Mouse (Mus musculus) megakaryocyte progenitor cell, adult 5-6 weeks (primary cell): ENCODE measurements at regions not wholly inside any gene's neighbourhood (a gene's known extent, or its start where the extent isn't known, plus 50 kb on each side); places are given as distances from the start of the nearest gene placed in this dataset.

ENCODE experiments used
- ATAC-seq: replicated peaks from 2 replicates; pipeline ENCODE4 v1.8.0; 2016; ENCODE audit warnings: mild to moderate bottlenecking, moderate TSS enrichment, inconsistent platforms; ENCODE audit not compliant: poor library complexity

DNA sequence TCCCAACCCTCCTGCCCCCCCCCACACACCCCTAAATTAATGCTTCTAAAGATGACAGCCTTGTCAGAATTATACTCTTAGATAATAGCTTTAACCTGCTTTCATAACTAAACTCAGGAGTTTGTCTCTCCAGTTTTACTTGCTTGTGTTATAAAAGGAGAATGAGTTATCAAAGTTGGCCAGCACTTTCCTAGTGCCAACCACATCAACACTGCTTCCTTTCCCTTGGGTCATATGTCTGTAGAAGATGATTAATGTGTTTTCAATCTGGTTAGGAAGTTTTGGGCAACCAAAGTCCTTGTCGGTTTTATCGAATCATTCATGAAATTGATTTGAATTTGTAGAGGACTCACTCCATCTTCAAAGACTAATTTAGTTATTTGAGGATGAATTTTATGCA is 505.3 kb downstream of the Kctd12 start:
- no peak for ATAC-seq

DNA sequence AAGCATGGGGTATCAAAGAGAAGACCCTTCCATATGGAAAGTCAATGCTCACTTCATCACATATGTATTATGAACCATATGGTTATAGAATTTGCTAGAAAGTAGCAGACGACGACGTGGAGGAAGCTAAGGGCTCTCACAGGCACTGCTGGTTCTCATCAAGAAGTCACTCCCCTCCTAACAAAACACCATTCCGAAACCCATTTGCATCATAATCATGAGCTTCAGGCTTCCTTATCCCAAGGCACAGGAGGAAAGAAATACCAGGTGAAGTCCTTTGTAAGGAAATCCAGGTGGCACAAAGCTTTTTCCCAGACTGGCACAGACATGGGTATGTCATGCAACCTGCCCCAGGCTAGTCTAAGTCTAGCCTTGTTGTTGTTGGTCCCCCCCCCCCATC is 513.1 kb downstream of the Kctd12 start:
- no peak for ATAC-seq

DNA sequence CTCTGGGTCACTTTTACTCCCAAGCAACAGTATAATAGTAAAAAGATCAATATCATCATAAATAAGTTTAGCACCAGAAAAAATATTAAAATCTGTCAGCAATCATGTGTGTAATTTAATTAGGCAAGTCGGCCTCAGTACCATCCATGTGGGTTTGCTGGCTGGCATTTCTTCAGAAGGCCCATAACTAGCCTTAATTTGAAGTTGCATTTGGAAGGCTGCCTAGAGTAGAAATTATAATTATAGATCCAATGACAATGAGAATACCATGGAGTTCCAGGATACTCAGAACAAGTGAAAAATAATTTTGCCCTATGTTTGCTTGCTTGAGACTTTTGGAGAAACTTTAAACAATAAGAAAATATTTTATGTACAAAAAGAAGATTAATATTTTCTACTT is 521.4 kb downstream of the Kctd12 start:
- no peak for ATAC-seq

DNA sequence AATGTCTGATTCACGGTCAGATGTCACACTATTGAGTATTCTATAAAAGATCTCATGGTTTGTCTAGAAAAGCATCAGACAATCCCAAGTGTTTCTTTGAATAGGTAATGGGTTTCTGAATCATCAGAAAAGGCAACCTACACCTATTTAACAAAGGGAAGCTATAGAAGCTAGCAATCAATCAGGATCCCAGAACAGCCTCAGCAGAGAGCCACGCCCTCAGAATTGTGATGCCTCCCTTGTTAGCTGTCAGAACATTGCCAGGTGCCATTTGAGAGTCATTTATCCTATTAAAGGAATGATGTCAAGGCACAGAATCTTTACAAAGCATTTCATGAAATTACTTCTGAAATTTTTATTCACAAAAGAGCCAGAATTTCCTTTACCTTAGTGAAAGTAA is 542.7 kb downstream of the Kctd12 start:
- no peak for ATAC-seq

DNA sequence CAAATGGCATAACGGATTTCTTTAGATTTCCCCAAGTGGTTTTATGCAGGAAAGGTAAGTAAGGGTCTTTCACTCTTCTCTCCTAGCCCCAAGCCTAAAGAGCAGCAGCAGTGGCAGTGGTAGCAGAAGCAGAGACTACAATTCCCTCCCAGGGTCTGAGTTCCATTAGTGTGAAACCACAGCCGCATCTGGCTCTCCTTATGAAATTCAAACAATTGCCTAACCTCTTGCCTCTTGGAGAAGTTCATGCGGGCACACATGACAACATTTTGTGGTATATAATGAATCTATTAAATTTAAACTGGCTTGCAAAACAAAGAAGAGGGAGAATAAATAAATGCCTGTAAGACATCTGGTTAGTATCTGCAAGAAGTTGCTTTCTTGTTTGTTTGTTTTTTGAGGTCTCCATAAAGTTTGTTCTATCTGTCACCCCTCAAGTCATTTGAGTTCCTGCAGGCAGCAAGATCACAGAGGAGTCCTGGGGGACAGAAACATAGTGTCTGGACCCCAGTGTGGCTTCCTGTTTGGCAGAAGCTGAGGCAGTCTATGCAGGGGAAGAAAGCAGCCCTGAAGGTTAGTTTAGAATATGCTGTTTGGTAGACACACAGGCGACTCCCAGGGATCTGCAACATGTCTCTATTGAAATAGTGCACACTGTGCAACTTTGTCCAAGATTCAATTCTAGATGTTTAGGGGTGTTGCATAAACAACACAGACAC is 578.9 kb downstream of the Kctd12 start:
- ATAC-seq, result peak; percentile 95

DNA sequence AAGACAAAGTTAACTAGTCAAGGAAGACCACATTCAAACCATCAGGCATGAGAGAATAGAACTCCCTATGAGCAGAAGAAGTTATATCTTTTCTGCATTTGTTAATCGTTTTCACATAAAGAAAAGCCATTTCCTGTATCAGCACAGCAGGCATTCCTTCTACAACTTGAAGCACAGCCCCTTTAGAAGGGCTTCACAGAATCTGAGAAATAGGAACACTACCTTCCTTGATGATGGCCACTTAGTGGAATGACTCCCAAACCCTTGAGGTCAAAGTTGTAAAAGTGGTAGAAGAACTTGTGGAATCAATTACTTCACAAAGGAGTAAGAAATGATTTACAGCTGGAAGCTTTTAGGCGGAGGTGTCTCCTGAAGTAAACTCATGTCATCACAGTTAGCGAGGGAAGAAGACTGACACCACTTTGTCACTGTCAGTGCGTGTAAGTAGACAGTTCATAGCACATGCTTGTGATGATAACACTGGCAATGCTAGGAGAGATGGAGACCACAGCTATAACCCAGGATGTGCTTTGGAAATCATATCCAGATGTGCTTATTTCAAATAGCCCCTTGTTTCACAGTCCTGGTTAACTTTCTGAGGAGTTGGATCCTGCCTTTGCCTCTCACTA is 580.3 kb downstream of the Kctd12 start:
- no peak for ATAC-seq

DNA sequence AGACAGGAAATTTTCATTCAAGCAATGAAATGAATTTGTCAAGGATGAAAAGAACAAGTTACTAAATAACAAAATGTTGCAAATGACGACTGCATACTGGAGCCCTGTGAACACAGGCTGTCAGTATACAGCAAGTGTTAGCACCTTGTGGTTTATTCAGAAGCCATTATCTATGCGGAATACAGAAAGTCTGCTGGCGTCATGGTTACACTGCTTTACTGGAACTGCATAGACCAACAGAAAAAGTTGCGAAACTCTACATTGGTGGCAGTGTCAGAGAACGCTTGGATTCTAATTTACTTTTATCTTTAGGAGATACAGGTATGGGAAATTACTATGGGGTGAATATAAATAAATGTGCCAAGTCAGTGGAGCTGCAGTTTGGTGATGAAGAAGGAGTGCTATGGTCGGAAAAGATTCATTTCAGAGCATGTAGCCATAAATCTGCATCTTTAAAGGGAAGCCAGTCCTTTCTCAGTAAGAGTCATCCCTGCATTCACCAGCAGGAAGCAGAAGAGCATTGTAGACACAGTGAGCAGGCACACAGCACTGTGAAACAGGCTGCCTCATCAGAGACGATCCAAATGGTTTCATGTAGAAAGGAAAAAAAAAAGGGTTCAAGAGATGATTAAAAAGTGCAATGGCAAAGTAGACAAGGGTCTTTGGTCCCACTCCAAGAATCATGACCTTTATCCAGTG is 586.3 kb downstream of the Kctd12 start:
- peak; percentile 94 for ATAC-seq

DNA sequence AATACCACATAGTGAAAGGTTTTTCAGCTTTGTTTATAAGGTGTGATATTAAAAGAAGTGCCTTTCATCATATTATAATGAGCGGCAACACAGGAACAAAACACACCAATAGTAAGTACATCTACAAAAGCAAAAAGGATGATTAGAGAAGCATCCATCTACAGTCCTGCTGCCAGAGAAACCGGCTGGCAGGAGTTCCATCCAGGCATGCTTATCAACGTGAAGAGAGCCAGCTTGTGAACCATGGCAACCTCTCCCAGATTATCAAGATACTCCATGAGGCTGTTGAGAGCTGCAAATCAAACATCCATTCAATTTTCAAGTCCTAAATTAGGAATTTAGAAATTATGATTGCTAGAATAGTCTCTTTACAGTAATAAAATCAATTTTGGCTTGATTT is 590.1 kb downstream of the Kctd12 start:
- ATAC-seq, result no peak

DNA sequence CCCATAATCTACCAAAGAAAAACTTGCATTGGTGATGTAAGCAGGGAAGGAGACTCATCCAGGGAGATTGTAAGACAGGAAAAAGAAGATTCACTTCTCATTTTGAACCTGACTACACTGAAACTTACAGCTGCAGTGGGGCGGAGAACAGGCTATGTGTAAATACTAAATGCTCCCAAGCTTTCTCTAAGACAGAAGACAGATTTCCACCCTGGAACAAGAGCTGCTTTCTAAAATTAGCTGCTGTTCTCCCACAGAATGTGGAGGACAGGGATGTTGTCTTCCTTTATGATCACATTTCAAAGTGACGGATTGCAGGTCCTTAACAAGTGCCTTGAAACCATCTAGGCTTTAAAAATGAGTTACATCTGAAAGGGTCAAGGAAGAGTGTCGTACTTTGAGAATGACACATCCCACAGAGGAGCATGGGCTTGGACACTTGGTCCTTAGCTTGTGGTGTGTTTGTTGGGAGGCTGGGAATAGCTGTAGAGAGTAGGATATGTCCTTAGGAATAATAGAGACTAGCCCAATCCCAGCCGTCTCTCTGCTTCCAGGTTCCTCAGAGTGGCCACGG is 609.4 kb downstream of the Kctd12 start:
- ATAC-seq, result no peak

DNA sequence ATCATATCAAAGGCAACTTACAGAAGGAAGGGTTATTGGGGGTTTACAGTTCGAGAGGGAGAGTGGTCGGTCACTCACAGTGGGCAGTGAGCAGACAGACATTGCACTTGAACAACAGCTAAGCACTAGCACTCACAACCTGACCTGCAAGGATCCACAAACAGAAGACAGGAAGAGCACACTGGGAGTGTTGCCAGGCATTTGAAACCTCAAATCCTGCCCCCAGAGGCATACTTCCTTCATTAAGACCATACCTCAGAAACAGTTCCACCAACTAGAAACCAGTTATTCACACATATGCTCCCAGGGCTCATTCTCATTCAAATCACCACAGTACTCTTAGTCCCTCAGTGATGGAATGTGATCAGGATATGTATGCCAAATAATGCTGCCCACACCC is 620.8 kb downstream of the Kctd12 start:
- peak; percentile 86 for ATAC-seq

DNA sequence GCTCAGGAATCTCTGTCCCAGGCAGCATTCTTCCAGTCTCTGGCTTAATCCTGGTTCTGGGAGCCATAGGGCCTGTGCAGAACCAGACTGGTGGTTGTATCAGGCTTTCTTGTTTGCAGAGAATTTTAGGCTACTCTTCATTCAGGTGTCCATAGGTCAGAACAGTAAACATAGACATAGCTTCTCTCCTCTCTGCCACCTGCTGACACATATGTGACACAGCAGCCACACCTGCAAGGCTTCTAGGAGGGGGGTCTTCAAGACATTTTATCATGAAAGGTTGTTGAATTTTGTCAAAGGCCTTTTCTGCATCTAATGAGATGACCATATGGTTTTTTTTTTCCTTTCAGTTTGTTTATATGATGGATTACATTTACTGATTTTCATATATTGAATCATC is 599.7 kb downstream of the Lmo7 start:
- no peak for ATAC-seq

DNA sequence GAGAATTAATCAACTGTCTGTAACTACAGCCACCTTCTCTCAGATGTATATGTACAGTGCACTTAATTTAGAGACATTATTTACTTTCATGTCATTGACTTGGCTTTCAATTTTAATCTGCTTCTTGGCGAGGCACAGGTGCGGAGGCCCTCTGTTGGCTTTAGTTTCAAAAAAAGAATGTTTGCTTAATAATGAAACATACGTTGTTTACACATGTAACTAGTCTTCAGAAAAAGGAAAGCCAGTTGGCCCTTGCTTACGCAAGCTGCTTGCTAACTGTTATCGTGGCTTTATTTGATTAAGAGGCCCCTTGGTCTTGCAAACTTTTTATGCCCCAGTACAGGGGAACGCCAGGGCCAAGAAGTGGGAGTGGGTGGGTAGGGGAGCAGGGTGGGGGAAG is 576.6 kb downstream of the Lmo7 start:
- no peak for ATAC-seq

DNA sequence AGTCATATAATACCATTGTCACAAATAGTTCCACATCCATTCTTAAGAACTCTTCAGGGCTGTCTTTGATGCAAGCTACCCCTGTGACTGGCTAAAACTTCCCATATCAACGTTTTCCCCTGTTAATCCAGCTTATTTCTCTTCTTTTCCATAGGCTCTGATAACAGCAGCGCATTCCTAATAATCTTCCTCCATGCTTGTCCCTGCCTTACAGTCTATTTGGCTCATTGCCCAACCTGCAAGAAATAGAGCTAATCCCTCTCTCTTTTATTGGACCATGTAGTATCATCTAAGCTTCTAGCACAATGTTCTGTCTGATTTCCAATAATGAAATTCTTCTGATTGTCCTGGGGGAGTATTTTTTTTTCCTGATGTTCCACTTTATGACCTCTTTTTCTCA is 573.1 kb downstream of the Lmo7 start:
- ATAC-seq, result no peak

DNA sequence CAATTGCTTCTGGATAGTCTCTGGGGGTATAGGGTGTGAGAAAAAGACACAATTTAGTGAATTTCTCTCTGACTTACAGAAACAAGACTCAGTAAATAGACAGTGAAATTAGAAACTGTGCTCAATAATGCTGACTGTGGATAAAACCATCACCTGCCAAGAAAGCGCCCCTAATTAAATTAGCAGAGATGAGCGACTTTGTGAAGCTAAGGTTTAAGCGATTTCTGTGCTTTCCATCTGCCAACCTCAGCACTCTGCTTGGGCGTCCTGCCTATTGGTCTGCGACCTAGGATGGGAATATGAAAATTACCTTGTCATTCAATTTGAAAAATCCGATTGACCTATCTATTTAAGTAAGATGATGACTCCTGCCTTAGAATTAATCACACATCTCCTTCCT is 570.5 kb downstream of the Lmo7 start:
- no peak for ATAC-seq

DNA sequence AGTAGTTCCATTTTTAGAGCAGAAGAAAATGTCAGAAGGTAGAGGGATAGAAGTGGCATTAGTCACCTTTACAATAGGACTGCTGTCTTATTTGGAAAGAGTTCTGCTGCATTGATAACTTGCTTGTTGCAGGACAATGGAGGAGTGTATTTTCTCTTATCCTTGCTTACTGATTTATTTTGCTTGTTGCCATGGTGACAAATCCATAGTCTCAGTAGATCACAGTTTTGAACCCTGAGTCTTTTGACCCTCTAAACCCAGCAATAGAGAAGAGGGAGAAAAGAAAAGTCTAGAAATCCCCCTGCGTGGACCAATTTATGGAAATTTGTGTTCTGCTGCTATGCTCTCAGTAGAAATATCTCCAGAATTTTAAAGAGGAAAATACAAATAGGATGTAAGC is 561.6 kb downstream of the Lmo7 start:
- ATAC-seq, result no peak

DNA sequence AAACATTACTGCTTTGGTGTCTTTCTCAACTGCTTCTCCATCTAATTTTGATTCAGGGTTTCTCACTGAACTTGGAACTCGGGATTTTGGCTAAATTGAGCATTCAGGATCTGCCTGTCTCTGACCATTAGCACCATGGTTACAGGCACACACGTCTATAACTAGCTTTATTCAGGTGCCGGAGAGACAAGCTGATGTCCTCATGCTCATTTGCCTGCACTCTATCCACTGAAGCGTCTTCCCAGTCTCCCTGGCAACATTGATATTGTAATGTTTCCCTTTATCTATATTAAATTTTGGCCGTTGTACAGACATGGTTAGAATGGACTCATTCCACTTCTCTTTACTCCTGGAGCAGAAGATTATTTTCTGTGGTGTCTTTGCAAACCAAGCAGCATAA is 520.3 kb downstream of the Lmo7 start:
- no peak for ATAC-seq

DNA sequence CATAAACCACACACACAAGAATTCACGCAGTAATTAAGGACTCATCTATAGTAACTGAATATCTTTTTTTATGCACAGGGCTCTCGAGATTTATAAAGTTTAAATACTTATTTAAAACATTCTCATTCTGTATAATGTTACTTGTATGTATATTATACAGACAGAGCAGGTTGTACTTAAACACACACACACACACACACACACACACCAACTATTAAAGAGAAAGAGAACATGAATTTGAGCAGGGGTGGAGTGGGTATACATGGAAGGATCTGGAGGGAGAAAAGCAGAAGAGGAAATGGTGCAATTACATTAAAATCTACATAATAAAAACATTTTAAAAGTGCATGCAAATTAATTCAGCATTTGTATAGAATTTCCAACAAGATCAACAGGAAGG is 518.8 kb downstream of the Lmo7 start:
- no peak for ATAC-seq

DNA sequence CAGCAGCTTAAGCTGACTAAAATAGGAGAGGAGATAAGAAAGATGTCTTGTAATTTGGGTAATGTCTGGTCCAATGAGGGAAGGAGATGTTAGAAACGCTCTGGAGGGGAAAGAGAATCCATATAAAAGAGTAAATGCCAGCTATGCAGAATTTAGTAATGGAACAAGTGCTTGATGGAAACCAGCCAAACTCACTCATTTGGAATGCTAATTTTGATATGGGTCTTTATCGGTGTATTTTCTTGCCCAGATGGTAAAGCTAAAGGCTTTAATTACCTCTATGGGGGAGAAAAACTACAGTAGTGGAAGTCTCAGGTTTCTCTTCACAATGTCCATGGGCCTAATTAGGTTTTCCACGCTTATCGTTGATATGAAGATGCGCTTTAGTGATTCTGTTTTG is 518.3 kb downstream of the Lmo7 start:
- ATAC-seq, result no peak

DNA sequence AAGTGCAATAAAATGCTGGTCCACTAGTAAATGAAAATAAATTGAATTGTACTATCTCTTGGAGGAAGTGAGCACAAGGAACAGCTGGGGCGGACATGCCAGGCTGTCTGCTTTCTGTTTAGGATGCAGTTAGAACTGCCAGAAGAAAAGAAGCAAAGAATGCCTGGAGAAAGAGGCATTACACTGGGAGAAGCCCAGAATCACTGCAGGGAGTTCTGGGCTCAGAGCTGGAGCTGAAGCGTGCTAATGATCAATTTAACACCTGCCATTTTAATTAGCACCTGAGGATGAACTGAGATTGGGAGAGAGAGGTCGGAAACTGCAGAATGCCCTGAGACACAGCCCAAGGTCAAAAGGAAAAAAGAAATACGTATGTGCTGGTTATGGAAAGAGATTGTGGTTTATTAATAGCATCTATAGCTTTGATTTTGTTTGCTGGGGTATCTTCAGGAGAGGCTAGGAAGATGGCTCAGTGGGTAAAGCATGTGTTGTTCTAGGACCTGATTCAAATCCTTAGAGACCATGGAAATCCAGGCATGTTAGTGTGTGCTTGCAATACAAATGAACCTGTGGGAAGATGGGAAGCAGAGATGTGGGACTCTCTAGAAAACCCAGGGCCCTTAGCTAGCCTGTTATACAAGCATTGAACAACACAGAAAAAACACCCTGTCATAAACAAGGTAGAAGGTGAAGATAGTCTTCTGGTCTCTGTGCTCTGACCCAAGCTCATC is 514.2 kb downstream of the Lmo7 start:
- ATAC-seq, result no peak

DNA sequence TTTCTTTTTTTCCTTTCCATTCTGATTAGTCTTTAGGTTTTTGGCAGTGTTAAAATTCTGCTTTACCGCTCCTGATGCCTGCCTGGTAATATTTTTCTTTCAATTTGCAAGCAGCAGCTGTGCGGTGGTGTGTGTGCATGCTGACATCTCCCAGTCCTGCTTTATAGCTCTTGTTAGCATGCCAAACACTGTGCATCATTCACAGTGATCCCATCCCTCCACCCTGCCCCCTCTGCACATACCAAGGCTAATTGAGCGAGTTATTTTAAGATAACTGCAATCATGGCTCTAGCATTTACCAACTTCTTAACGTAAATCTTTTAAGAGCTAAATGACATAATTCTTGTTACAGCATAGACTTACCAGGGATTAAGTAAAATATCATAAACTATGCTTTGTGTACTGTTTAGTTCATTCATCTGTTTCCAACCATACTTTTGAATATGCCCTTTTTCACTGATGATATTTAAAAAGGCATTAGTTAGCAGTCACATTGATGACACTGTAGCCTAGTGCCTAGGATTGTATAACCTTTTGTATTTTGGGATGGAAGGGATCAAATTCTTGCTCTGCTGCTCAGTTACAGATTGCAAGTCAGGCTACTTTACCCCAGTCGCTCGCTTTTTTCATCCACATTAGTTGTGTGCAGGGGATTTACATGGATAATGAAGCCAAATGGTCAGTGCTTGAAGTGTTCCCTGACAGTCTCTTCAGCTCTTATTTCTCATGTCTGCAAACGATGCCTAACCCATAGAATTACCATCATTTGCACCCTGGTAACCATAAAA is 487.0 kb downstream of the Lmo7 start:
- ATAC-seq, result no peak
